In genomic region chr12:33210856-33211255, GRCm38 (mm10) we compare ENCODE assay signal across 17 mouse cellular contexts.
"Had no signal": no experiment of that assay in that cellular context is flagged by ENCODE, and none has a peak within 500 bp of the region (broad histone marks: within the 10 kb centered on the region; RNA-seq: fewer than 3 reads in every experiment).

No protein-coding gene starts in this region.

- DNase-seq: lung, adult 2 months; lung, postnatal 14 days; lung, postnatal 36 days; right cerebral cortex, postnatal 14 days; thymus, adult 2 months; thymus, postnatal 25 days; thymus, postnatal 4 days had no signal

- H3K9me3 ChIP-seq: lung, embryonic 15.5 days; megakaryocyte, embryonic 14.5 days; midbrain, embryonic 13.5 days; midbrain, embryonic 15.5 days; neural tube, embryonic 13.5 days; stomach, embryonic 15.5 days had no signal

- H3K4me3 ChIP-seq: lung, embryonic 15.5 days; megakaryocyte, embryonic 14.5 days; midbrain, embryonic 13.5 days; midbrain, embryonic 15.5 days; neural tube, embryonic 13.5 days; stomach, embryonic 15.5 days had no signal

- H3K4me1 ChIP-seq: lung, embryonic 15.5 days; midbrain, embryonic 15.5 days; stomach, embryonic 15.5 days had no signal

- H3K27me3 ChIP-seq: lung, embryonic 15.5 days; megakaryocyte, embryonic 14.5 days; midbrain, embryonic 13.5 days; midbrain, embryonic 15.5 days; neural tube, embryonic 13.5 days; stomach, embryonic 15.5 days had no signal

- ATAC-seq: lung, postnatal 0 days; midbrain, embryonic 13.5 days; midbrain, embryonic 15.5 days had no signal

- H3K36me3 ChIP-seq: lung, embryonic 15.5 days; midbrain, embryonic 13.5 days; midbrain, embryonic 15.5 days; neural tube, embryonic 13.5 days; stomach, embryonic 15.5 days had no signal

- H3K9ac ChIP-seq: lung, embryonic 15.5 days; midbrain, embryonic 13.5 days; midbrain, embryonic 15.5 days; neural tube, embryonic 13.5 days; stomach, embryonic 15.5 days had no signal

- H3K4me2 ChIP-seq: lung, embryonic 15.5 days; midbrain, embryonic 11.5 days; midbrain, embryonic 13.5 days; midbrain, embryonic 15.5 days; neural tube, embryonic 13.5 days; stomach, embryonic 15.5 days had no signal

- H3K27ac ChIP-seq: lung, embryonic 15.5 days; macrophage; midbrain, embryonic 13.5 days; midbrain, embryonic 15.5 days; neural tube, embryonic 13.5 days; stomach, embryonic 15.5 days; stomach, postnatal 0 days had no signal
